Mouse (Mus musculus) heart, adult 2 months (tissue): ENCODE data around the gene Tars.

Experiments
- CTCF ChIP-seq: fragments of 200-600 bp; IDR thresholded peaks from 2 replicates; pipeline ENCODE4 v1.8.1; 2022; ENCODE audit warnings: antibody characterized with exemption, mild to moderate bottlenecking, moderate library complexity
- POLR2A ChIP-seq: fragments of 200-500 bp; IDR thresholded peaks from 2 replicates; pipeline ENCODE4 v1.6.1; 2011; ENCODE audit warnings: mild to moderate bottlenecking, low read depth, low read length, control low read depth; ENCODE audit not compliant: insufficient read depth

GRCm38 (mm10) chr15:11339467-11340180 is 59.8 kb downstream of the Tars start:
- TF ChIP-seq CTCF (no peak), POLR2A (no peak)
